10 mouse cellular contexts compared by ENCODE assay signal in the genomic region with DNA sequence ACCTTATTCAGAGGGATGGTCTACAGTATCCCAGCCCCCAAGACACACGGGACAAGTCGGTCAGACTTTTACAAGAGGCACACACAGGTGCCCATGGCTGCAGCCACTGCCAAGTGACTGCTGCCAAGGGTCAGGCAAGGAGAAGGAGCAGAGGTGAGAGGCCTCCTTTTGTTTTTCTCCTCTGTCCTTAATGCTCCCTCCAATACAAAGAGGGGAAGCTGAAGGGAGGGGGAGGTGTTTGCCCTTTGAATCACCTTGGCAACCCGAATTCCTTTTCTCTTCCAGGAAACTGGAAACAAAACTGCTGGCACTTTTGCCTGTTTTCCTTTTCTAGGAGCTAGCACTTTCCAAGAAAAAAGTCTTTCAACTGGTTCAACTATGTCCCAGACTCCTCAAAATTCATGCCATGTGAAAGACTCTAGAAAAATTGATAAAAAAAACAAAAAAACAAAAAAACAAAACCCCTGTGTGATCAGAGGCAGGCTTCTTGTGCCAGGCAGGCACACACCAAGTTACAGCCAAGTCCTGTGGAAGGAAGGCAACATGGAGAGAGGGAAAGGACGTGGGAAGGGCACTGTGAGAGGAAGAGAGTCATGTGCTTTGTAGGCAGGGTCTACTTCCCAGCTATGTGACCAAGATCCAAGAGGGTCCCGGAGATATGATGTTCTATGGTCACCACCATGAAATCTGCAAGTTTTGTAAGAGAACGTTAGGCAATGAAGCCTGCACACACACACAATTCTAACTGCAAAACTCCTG.
A peak's percentile ranks its signal among the peaks of the same experiment; 100 is the strongest.
DNase-seq lines count a peak whose midpoint lies in the region; ATAC-seq lines count a peak whose summit lies in the region.
"Had no signal": no experiment of that assay in that cellular context is flagged by ENCODE, and none has a peak within 500 bp of the region (broad histone marks: within the 10 kb centered on the region; RNA-seq: fewer than 3 reads in every experiment).

No protein-coding gene starts in this region.

- H3K9ac ChIP-seq in kidney, embryonic 15.5 days = no peak overlapping the region
- H3K9ac ChIP-seq in forebrain, embryonic 13.5 days = no peak overlapping the region

- H3K4me3 ChIP-seq in kidney, embryonic 15.5 days (replicated peaks) = no peak overlapping the region
- no peak overlapping the region for H3K4me3 ChIP-seq in forebrain, embryonic 13.5 days

- H3K4me1 ChIP-seq in kidney, embryonic 15.5 days = peaks cover 15% of the 10 kb centered on the region
- peaks cover 18% of the 10 kb centered on the region for H3K4me1 ChIP-seq in forebrain, embryonic 13.5 days

- ATAC-seq in kidney, embryonic 15.5 days (replicated peaks; ENCODE audit: low FRiP score) = 0 out of 2 replicates have a peak, but pooled peaks have one; percentile 23
- 0 out of 2 replicates have a peak, but pooled peaks have one; percentile 19 for ATAC-seq in forebrain, embryonic 13.5 days

- WGBS in kidney, embryonic 15.5 days = 50% methylated on average over 6 of the region's 6 CpGs
- WGBS in forebrain, embryonic 13.5 days = 32% methylated on average over 6 of the region's 6 CpGs

- DNase-seq in kidney, adult 11 months = no peak
- peak; percentile 90 for DNase-seq in R1 (ENCODE audit: low read depth, low spot score)
- peak; percentile 23 to 63 for DNase-seq in kidney, postnatal 25 days
- DNase-seq in gastrocnemius, postnatal 36 days = no peak
- no peak for DNase-seq in ovary, postnatal 10 days (ENCODE audit: low spot score)
- DNase-seq in layer of hippocampus, adult 9-11 months = no peak
- DNase-seq: right cerebral cortex, postnatal 25 days had no signal

- H3K27me3 ChIP-seq in kidney, embryonic 15.5 days = no peaks in the 10 kb centered on the region
- H3K27me3 ChIP-seq in forebrain, embryonic 13.5 days = no peaks in the 10 kb centered on the region

- no peak overlapping the region for H3K27ac ChIP-seq in kidney, embryonic 15.5 days
- H3K27ac ChIP-seq in forebrain, embryonic 13.5 days = no peak overlapping the region

- no peaks in the 10 kb centered on the region for H3K9me3 ChIP-seq in kidney, embryonic 15.5 days (replicated peaks)
- H3K9me3 ChIP-seq in forebrain, embryonic 13.5 days (replicated peaks) = no peaks in the 10 kb centered on the region

- no peaks in the 10 kb centered on the region for H3K36me3 ChIP-seq in kidney, embryonic 15.5 days
- H3K36me3 ChIP-seq in forebrain, embryonic 13.5 days (ENCODE audit: poor library complexity, severe bottlenecking) = no peaks in the 10 kb centered on the region

- intact Hi-C loops in gastrocnemius, postnatal 36 days (cut with DNase I) = no loop called here

- H3K4me2 ChIP-seq in kidney, embryonic 15.5 days = no peak overlapping the region
- H3K4me2 ChIP-seq in forebrain, embryonic 13.5 days = no peak overlapping the region
- H3K4me2 ChIP-seq: liver, embryonic 11.5 days had no signal

Comparison
In these comparisons a context has a peak if more than half of its experiments do, and no peak if none do; other contexts are left out.
1. DNase-seq: peak in R1 (single experiment) and kidney, postnatal 25 days (2 of 2); none in kidney, adult 11 months (single experiment), gastrocnemius, postnatal 36 days (0 of 2), ovary, postnatal 10 days (single experiment) and layer of hippocampus, adult 9-11 months (single experiment).